Mouse (Mus musculus) Patski (cell line): Measurements from ENCODE around the gene Tmem171. TPM values are rescaled to one million over a fixed set of nuclear protein-coding genes. Genes with fewer than 3 reads are reported as not detected.

ENCODE experiments used
- ATAC-seq: fragments of 100-300 bp; one replicate; pipeline ENCODE4 v1.8.0; 2021
- CTCF ChIA-PET: fragments of 350-600 bp; sonication (Branson Sonifier 250); formaldehyde crosslinking; loops from one replicate; lab custom pipeline; 2022; ENCODE audit warnings: inconsistent platforms; lab: Charles Lee
- POLR2A ChIA-PET: fragments of 350-600 bp; sonication (Branson Sonifier 250); formaldehyde crosslinking; loops from one replicate; lab custom pipeline; 2022; ENCODE audit warnings: antibody characterized with exemption, inconsistent platforms; lab: Charles Lee
- DNase-seq: peaks from one replicate; pipeline ENCODE4 v3.0.0-alpha.2; 2011; ENCODE audit warnings: low read depth, low spot score
- H3K27me3 ChIP-seq: fragments of 371-371 bp; one replicate; pipeline ENCODE4 v1.5.1; 2021
- CTCF ChIP-seq: fragments of 100-300 bp; IDR thresholded peaks from one replicate; pipeline ENCODE4 v1.5.1; 2021
- in situ Hi-C: fragments of 300-500 bp; cut with MboI; formaldehyde crosslinking; loops from 3 replicates; pipeline ENCODE4 v1.11.1; 2018; ENCODE audit warnings: low pct_unique_long_range_greater_than_20kb, mixed read lengths
- polyA plus RNA-seq: library from polyadenylated mRNA; unstranded; gene quantifications from one replicate; pipeline ENCODE4 v1.2.3, GENCODE M21; 2021

Gene Tmem171
- polyA plus RNA-seq, 1 experiment from 2014 or later: 116 TPM

DNA sequence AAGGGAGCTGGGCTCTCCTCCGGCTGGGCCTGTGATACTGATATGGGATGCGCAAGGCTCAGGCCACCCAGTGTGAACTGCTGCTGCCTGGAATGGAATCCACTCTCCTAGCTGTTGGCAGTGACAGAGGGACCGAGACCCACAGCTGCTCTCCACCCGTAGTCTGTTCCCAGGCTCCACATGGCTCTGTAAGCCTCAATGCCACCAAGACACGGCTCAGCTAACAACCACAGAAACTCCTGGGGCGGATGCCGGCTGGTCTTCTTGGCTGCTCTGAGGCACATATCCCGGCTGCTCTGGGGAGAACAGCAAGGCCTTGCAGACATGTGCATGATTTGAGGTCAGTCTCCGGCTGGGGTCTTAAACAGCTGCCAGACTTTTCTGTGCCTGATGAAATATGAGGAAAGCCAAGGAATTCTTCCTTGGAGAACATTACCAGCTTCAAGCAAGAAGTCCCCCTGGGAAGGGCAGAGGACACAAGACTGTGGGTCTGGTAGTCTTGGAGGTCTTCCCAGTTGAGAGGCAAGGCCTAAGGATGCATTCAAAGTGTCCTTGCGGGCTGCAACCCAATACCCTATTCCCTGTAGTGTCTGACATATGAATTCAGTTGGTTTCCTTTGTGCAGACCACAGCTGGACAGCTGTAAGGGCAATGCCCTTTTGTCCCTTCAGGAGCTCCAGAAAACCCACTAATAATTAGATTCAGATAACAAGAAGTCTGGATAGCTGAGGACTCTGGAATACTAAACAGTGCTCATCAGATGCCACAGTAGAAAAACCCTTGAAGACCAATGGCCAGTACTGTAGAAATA is 40.3 kb downstream of the Tmem171 start:
- POLR2A ChIA-PET: no interaction called here
- CTCF ChIA-PET: no interaction called here
- in situ Hi-C loops: no loop called here
- ATAC-seq (no peak), DNase-seq (no peak)
- TF ChIP-seq CTCF: no peak
- H3K27me3 ChIP-seq: no peaks in the 10 kb centered on the region

DNA sequence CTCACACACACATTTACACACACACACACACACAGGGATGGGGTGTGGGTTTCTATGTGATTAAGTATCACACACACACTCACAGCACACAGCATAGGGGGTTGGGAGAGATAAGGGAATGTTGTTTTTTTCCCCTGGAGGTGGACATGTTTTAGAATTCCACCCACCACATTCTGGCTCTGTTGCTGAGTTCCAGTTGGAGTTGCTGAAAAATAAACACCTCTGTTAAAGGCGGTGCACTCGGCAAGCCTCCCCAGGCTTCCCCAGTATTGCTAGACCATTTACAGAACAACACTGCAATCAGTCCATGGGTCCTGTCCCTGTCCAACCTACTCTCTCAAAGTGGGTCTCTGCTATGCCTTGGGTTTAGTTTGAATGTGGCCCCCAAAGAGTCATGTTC is 42.4 kb downstream of the Tmem171 start:
- ATAC-seq (no peak), DNase-seq (no peak)
- in situ Hi-C loops: no loop called here
- H3K27me3 ChIP-seq: no peaks in the 10 kb centered on the region
- ChIA-PET CTCF (no interaction called here), POLR2A (no interaction called here)
- TF ChIP-seq CTCF: no peak

DNA sequence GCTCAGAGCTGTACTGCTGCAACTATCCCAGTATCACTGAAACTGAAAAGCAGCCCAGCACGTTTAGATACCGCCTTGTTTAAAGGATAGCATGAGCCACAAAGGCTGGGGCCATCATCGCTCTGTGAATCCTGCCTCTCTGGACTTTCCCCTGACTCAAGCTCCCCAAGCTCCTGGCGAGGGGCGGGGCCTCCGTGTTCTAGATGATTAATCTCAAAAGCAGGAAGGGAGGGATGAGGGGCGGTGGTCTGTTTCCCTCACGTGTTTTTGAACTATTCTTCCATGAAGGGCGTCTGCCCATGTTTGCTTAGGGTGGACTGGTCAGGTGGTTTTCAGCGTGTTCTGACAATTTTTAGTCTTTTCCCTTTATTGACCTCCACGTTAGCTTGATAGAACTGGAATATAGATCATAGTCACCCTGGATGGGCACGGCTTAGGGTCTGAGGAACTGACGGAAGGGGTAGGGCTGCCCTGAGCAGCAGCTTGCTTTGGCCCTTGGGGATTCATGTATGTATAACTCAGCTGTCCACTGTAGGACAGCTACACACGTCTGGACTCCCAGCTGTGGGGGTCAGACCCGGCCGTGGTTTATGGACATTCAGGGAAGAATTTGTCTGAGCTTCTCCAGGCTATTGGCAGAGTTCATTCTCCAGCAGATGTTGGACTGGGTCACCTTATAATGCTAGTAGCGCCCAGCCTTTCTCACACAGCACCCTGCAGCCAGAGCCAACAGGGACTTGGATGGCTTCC is 43.2 kb downstream of the Tmem171 start:
- ChIA-PET CTCF (interaction anchor here (0.8 kb wide), 1 partner anchor 8 kb away, joined by 3 read pairs; no protein-coding TSS in a partner anchor), POLR2A (interaction anchor here (0.9 kb wide), 1 partner anchor 9 kb away, joined by 4 read pairs; no protein-coding TSS in a partner anchor)
- H3K27me3 ChIP-seq: no peaks in the 10 kb centered on the region
- no peak for DNase-seq
- TF ChIP-seq CTCF: no peak
- no peak for ATAC-seq
- in situ Hi-C loops: no loop called here

DNA sequence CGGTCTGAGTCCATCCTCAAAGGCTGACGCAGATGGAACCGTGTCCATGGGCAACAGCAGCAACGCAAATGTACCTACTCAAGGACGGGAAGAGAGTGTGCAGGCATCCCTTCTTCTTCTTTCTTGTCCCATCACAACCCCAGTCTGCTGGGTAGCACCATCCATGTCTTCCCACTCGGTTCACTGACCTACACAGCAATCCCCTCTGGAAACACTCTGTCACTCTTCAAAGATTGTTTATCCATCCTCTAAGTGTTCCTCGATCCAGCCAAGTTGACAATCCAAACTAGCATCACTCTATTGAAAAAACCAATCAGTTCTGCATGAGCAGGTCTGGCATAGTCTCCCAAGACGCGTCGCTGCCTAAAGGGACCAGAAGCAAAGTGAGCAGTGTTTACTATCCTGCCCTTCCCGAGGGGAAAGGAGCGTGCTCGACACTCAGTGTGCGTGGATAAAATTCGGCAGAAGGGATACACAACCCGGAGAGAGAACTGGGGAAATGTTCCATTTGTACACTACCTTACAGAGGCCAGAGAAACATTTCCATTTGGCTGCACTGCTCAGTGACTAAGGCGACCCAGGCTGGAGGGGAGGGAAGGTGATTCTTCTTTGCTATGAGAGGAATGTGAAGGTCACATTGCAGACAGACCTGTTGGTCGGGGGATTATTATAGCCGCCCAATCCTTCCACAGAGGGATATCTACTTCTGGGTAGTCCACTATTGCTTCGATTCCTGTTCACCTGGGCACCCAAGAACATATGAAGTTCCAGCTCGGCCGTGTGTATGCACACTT is 46.7 kb downstream of the Tmem171 start:
- ATAC-seq (no peak), DNase-seq (no peak)
- POLR2A ChIA-PET: no interaction called here
- H3K27me3 ChIP-seq: no peaks in the 10 kb centered on the region
- no peak for TF ChIP-seq CTCF
- in situ Hi-C loops: no loop called here
- CTCF ChIA-PET: no interaction called here

DNA sequence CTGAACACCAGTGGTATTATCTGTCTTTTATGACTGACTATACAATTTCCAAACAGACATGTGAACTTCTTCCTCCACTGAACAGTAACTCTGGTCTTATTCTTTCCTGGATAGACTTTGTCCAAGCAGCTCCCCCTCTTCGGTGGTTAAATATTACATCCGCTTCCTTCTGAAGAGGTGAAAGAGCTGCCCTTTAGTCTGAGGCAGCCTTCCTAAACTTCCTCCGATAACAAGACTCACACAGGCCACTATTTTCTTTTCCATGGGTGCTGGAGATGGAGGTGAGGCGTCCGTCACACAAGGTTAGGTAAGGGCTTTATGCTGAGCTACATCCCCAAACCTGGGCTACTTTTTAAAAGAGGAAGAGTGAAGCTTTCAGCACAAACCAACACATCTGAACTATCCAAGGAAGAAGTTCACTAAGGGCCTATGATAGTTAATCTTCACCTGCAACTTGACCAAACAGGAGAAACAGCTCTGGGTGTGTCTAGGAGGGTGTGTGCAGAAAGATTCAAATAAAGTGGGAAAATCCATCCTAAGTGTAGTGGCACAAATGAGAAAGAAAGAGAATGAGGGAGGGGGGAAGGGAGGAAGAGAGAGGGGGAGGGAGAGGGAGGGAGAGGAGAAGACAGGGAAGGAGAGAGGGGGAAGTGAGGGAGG is 56.0 kb downstream of the Tmem171 start:
- DNase-seq (no peak), ATAC-seq (no peak)
- ChIA-PET POLR2A (no interaction called here), CTCF (no interaction called here)
- in situ Hi-C loops: no loop called here
- H3K27me3 ChIP-seq: no peaks in the 10 kb centered on the region
- TF ChIP-seq CTCF: no peak

DNA sequence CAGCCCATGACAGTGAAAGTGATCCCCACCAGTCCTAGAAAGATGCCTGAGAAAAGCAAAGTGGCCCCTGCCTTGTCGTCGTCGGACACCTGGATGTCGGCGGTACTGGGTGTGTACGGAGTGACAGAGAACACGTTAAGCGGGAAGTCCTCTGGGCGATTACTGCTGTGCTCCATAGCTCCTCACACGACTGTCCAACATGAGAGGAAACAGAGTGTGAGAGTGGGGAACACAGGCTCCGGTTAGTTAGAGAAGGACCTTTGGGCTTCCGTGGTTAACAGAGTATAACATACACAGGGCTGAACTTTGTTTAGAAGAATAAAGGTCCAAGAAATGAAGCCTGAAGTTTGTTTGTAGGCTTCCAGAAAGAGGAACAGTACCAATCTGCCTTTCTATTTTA is 57.5 kb downstream of the Tmem171 start, which contains the start of gene Tmem174:
Tmem174 (minus strand) TSS at position 266 of the 400 bp plus-strand sequence.
- CTCF ChIA-PET: no interaction called here
- no peaks in the 10 kb centered on the region for H3K27me3 ChIP-seq
- no peak for TF ChIP-seq CTCF
- in situ Hi-C loops: no loop called here
- ATAC-seq (no peak), DNase-seq (no peak)
- POLR2A ChIA-PET: no interaction called here

DNA sequence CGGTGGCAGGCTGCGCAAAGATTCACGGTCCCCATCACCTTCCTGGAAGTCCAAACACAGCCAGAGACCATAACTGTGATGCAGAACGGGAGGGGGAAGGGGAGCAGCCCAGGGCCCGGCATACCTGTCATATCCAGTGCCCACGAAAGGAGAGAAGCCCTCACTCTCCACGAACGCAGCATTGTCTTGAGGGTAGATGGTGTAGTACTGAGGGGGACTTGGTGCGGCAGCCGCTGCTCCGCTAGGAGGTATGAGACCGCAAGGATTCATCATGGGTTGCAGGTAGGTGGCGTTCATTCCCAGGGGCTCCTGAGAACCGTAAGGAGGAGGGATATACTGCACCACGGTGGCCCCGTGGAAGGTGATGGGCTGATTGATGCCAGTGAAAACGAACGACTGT is 58.1 kb downstream of the Tmem171 start:
- TF ChIP-seq CTCF: no peak
- ATAC-seq: no peak
- CTCF ChIA-PET: no interaction called here
- no peaks in the 10 kb centered on the region for H3K27me3 ChIP-seq
- in situ Hi-C loops: no loop called here
- no peak for DNase-seq
- POLR2A ChIA-PET: no interaction called here

Other genes with a start within 250 kb of the Tmem171 start
- gene Gm10320, start 202.8 kb downstream of the Tmem171 start, polyA plus RNA-seq: 61.3 TPM
- not detected for gene Tmem174, start 57.4 kb downstream of the Tmem171 start, polyA plus RNA-seq
- gene Fcho2, start 120.6 kb upstream of the Tmem171 start, polyA plus RNA-seq: 37.0 TPM
- 61.7 TPM for gene Tnpo1, start 231.6 kb upstream of the Tmem171 start, polyA plus RNA-seq